Mouse (Mus musculus) intestine, postnatal 0 days (tissue): ENCODE measurements around the gene Pappa2. TPM values are rescaled to one million over a fixed set of nuclear protein-coding genes. Genes with fewer than 3 reads are reported as not detected.

Source experiments
- ATAC-seq: fragments of 200-750 bp; cut with Nextera tagmentation; 2 replicates; pipeline ENCODE4 v1.8.0; 2017; ENCODE audit warnings: mild to moderate bottlenecking, moderate TSS enrichment, moderate library complexity
- H3K27ac ChIP-seq: fragments of 300-500 bp; sonication (generic); 2 replicates; pipeline ENCODE4 v1.5.1; 2014; ENCODE audit warnings: mild to moderate bottlenecking, low read depth, low read length, moderate library complexity
- H3K27me3 ChIP-seq: fragments of 300-500 bp; sonication (generic); replicated peaks from 2 replicates; pipeline ENCODE4 v1.6.1; 2014; ENCODE audit warnings: low read length, mixed read lengths; ENCODE audit not compliant: control insufficient read depth, insufficient read depth
- H3K36me3 ChIP-seq: fragments of 300-500 bp; sonication (generic); 2 replicates; pipeline ENCODE4 v1.6.1; 2014; ENCODE audit warnings: mild to moderate bottlenecking, moderate library complexity; ENCODE audit not compliant: control insufficient read depth, insufficient read depth
- H3K4me1 ChIP-seq: fragments of 300-500 bp; sonication (generic); replicated peaks from 2 replicates; pipeline ENCODE4 v1.6.1; 2014; ENCODE audit warnings: antibody characterized with exemption, low read length, mixed read lengths; ENCODE audit not compliant: control insufficient read depth, insufficient read depth
- H3K4me2 ChIP-seq: fragments of 300-500 bp; sonication (generic); replicated peaks from 2 replicates; pipeline ENCODE4 v1.6.1; 2014; ENCODE audit warnings: low read depth, mild to moderate bottlenecking, moderate library complexity
- H3K4me3 ChIP-seq: fragments of 300-500 bp; sonication (generic); 2 replicates; pipeline ENCODE4 v1.5.1; 2014; ENCODE audit warnings: low read depth, low read length
- H3K9ac ChIP-seq: fragments of 300-500 bp; sonication (generic); 2 replicates; pipeline ENCODE4 v1.6.1; 2014; ENCODE audit warnings: mild to moderate bottlenecking, low read depth, low read length
- H3K9me3 ChIP-seq: fragments of 300-500 bp; sonication (generic); 2 replicates; pipeline ENCODE4 v1.6.1; 2016; ENCODE audit warnings: mixed run types; ENCODE audit not compliant: control insufficient read depth
- CTCF ChIP-seq: sonication (generic); IDR thresholded peaks from 2 replicates; pipeline ENCODE4 v1.5.1; 2016; ENCODE audit warnings: low read depth, mild to moderate bottlenecking, control low read depth, antibody characterized with exemption, moderate library complexity
- WGBS: fragments of 180-500 bp; shearing (Covaris S2); extraction: QIAGEN DNeasy Blood & Tissue Kit; methylation state at CpG from one replicate; pipeline ENCODE4 v1.1.7; 2014; 5-methylcytosine and 5-hydroxymethylcytosine counted together
- polyA plus RNA-seq: library from polyadenylated mRNA; unstranded; fragments of >200 nt; fragmentation: Nextera tagmentation; extraction: Ambion mirVana; gene quantifications from 2 replicates; pipeline ENCODE4 v1.2.1, GENCODE M21; 2015

The Pappa2 gene
- polyA plus RNA-seq, 1 experiment from 2014 or later = 0.33 TPM

GRCm38 (mm10) chr1:158697423-158697822, 282.9 kb downstream of the Pappa2 start:
- TF ChIP-seq CTCF = no peak
- WGBS = 56% methylated on average over 3 of the region's 3 CpGs
- Histone ChIP-seq H3K4me2 (no peak overlapping the region), H3K9me3 (no peaks in the 10 kb centered on the region), H3K36me3 (no peaks in the 10 kb centered on the region), H3K27ac (no peak overlapping the region), H3K4me3 (no peak overlapping the region), H3K27me3 (no peaks in the 10 kb centered on the region), H3K9ac (no peak overlapping the region), H3K4me1 (no peaks in the 10 kb centered on the region)
- ATAC-seq = no peak

- H3K36me3 ChIP-seq = no peaks in the 10 kb centered on the region
- no peak overlapping the region for H3K9ac ChIP-seq
- H3K27me3 ChIP-seq = no peaks in the 10 kb centered on the region
- no peak for TF ChIP-seq CTCF
- no peaks in the 10 kb centered on the region for H3K9me3 ChIP-seq
- no peak overlapping the region for H3K27ac ChIP-seq
- no peaks in the 10 kb centered on the region for H3K4me1 ChIP-seq
- no peak for ATAC-seq
- no peak overlapping the region for H3K4me2 ChIP-seq
- no peak overlapping the region for H3K4me3 ChIP-seq
- 33% methylated on average over 1 of the region's 1 CpGs for WGBS
Measured at GRCm38 (mm10) chr1:158687726-158688125, 292.6 kb downstream of the Pappa2 start.

GRCm38 (mm10) chr1:158669971-158670592, 310.2 kb downstream of the Pappa2 start:
- H3K36me3 ChIP-seq = no peaks in the 10 kb centered on the region

GRCm38 (mm10) chr1:158666001-158666400, 314.3 kb downstream of the Pappa2 start:
- no peak for ATAC-seq
- Histone ChIP-seq H3K4me1 (no peaks in the 10 kb centered on the region), H3K36me3 (no peaks in the 10 kb centered on the region), H3K27me3 (no peaks in the 10 kb centered on the region), H3K9me3 (no peaks in the 10 kb centered on the region), H3K4me3 (no peak overlapping the region), H3K9ac (no peak overlapping the region), H3K4me2 (no peak overlapping the region), H3K27ac (no peak overlapping the region)
- 77% methylated on average over 3 of the region's 3 CpGs for WGBS
- TF ChIP-seq CTCF = no peak

More at GRCm38 (mm10) chr1:158669971-158670592, 310.2 kb downstream of the Pappa2 start:
- no peak overlapping the region for H3K9ac ChIP-seq
- no peaks in the 10 kb centered on the region for H3K27me3 ChIP-seq
- WGBS = 42% methylated on average over 3 of the region's 3 CpGs
- no peak overlapping the region for H3K4me2 ChIP-seq
- H3K4me1 ChIP-seq = no peaks in the 10 kb centered on the region
- H3K4me3 ChIP-seq = no peak overlapping the region
- no peaks in the 10 kb centered on the region for H3K9me3 ChIP-seq
- no peak overlapping the region for H3K27ac ChIP-seq
- ATAC-seq = 0 out of 2 replicates have a peak, but pooled peaks have one; percentile 43
- peak; percentile 88 for TF ChIP-seq CTCF
